Mouse (Mus musculus) limb, embryonic 10.5 days (tissue): ENCODE data around the gene Olfr1390. TPM values are rescaled to one million over a fixed set of nuclear protein-coding genes. Genes with fewer than 3 reads are reported as not detected.
"Not testable (repeated sequence)": the region's sequence is repeated elsewhere in the genome, so short reads cannot be mapped to it uniquely, and the experiment has no call there.

ENCODE experiments used
- DNase-seq: peaks from one replicate; pipeline ENCODE4 v3.0.0-alpha.2; 2017; ENCODE audit warnings: low spot score
- H3K27ac ChIP-seq: fragments of 300-500 bp; sonication (generic); 2 replicates; pipeline ENCODE4 v1.5.1; 2016; ENCODE audit warnings: mild to moderate bottlenecking
- H3K27me3 ChIP-seq: fragments of 300-500 bp; sonication (generic); 2 replicates; pipeline ENCODE4 v1.6.1; 2016; ENCODE audit warnings: low read depth, mild to moderate bottlenecking; ENCODE audit not compliant: poor library complexity, severe bottlenecking
- H3K36me3 ChIP-seq: fragments of 300-500 bp; sonication (generic); 2 replicates; pipeline ENCODE4 v1.6.1; 2016; ENCODE audit warnings: mild to moderate bottlenecking, moderate library complexity
- H3K4me1 ChIP-seq: fragments of 300-500 bp; sonication (generic); 2 replicates; pipeline ENCODE4 v1.6.1; 2016
- H3K4me3 ChIP-seq: fragments of 300-500 bp; sonication (generic); 2 replicates; pipeline ENCODE4 v1.5.1; 2016; ENCODE audit warnings: mild to moderate bottlenecking, moderate library complexity
- H3K9me3 ChIP-seq: fragments of 300-500 bp; sonication (generic); replicated peaks from 2 replicates; pipeline ENCODE4 v1.6.1; 2016; ENCODE audit warnings: mild to moderate bottlenecking
- WGBS: fragments of 180-500 bp; shearing (Covaris S2); methylation state at CpG from one replicate; pipeline ENCODE4 v1.1.7; 2016; 5-methylcytosine and 5-hydroxymethylcytosine counted together
- polyA plus RNA-seq: library from polyadenylated mRNA; unstranded; fragments of >200 nt; fragmentation: Nextera tagmentation; extraction: Ambion mirVana; gene quantifications from 2 replicates; pipeline ENCODE4 v1.2.1, GENCODE M21; 2016

The Olfr1390 gene
- polyA plus RNA-seq: not detected in 2 replicates

- H3K27me3 ChIP-seq: no peaks in the 10 kb centered on the region
- H3K36me3 ChIP-seq: no peaks in the 10 kb centered on the region
- no peak within 1 kb of the TSS for H3K4me3 ChIP-seq
- no peaks in the 10 kb centered on the region for H3K9me3 ChIP-seq
- WGBS: 94% methylated on average over 1 of the region's 1 CpGs
- no peak within 1 kb of the TSS for H3K27ac ChIP-seq
- no peak for DNase-seq
- no peaks in the 10 kb centered on the region for H3K4me1 ChIP-seq
Observed at GRCm38 (mm10) chr11:49334888-49335287, at the start of gene Olfr1390. TSS of gene Olfr1390 (plus strand) at chr11:49335188.

- no peaks in the 10 kb centered on the region for H3K36me3 ChIP-seq
- H3K4me1 ChIP-seq: no peaks in the 10 kb centered on the region
- H3K27me3 ChIP-seq: no peaks in the 10 kb centered on the region
- no peaks in the 10 kb centered on the region for H3K9me3 ChIP-seq
- WGBS: 82% methylated on average over 2 of the region's 2 CpGs
- DNase-seq: no peak
- no peak overlapping the region for H3K27ac ChIP-seq
- no peak overlapping the region for H3K4me3 ChIP-seq
Observed at GRCm38 (mm10) chr11:49287251-49287650, 47.7 kb upstream of the Olfr1390 start.

DNA sequence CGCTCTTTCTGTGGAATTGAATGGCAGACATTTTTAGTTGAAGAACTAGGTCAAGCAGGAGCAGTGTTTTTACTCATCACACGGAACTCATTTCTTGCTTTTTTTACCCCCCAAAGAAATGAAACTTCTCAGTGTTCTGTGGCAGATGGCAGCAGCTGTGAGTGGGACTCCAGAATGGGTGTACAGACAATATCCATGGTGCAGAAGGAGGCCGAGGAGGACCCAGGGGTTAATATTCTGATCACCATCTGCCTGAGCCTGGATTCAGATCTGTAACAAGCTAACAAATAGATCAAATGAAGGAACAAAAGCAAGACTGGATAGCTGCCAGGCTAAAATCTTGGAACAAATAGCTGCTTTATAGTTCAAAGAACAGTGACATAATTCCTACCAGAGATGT lies 42.2 kb upstream of the Olfr1390 start:
- H3K36me3 ChIP-seq: no peaks in the 10 kb centered on the region
- DNase-seq: no peak
- H3K27me3 ChIP-seq: no peaks in the 10 kb centered on the region
- no peaks in the 10 kb centered on the region for H3K9me3 ChIP-seq
- no peak overlapping the region for H3K27ac ChIP-seq
- no peaks in the 10 kb centered on the region for H3K4me1 ChIP-seq
- H3K4me3 ChIP-seq: no peak overlapping the region
- WGBS: 89% methylated on average over 3 of the region's 3 CpGs

- no peak within 1 kb of the TSS for H3K27ac ChIP-seq
- H3K4me1 ChIP-seq: no peaks in the 10 kb centered on the region
- no peaks in the 10 kb centered on the region for H3K9me3 ChIP-seq
- no peaks in the 10 kb centered on the region for H3K27me3 ChIP-seq
- no peaks in the 10 kb centered on the region for H3K36me3 ChIP-seq
- no peak within 1 kb of the TSS for H3K4me3 ChIP-seq
- DNase-seq: no peak
Observed at GRCm38 (mm10) chr11:49304441-49304840, 30.5 kb upstream of the Olfr1390 start, which contains the start of gene Olfr10. TSS of gene Olfr10 (plus strand) at chr11:49304741.

DNA sequence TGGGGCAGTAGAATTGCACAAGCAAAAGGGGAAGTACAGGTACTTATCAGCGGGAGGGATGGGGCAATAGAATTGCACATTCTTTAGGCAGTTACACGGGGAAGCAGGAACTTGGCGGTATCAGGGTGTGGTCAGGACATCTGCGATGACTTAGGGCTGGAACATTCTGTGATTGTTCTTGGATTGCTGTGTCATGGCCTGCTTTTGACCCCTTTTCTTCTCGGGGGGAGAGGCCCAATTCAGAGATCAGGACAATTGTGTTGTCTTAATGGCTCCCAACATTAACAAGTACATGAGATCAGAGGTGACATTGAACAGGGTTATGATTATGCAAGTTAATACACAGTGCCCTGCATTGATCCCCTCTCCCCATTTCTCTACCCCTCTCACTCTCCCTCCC lies 26.4 kb upstream of the Olfr1390 start:
- H3K27ac ChIP-seq, H3K27me3 ChIP-seq, H3K4me3 ChIP-seq, H3K9me3 ChIP-seq, H3K4me1 ChIP-seq, H3K36me3 ChIP-seq, DNase-seq: not testable (repeated sequence)
- WGBS: 88% methylated on average over 5 of the region's 5 CpGs

DNA sequence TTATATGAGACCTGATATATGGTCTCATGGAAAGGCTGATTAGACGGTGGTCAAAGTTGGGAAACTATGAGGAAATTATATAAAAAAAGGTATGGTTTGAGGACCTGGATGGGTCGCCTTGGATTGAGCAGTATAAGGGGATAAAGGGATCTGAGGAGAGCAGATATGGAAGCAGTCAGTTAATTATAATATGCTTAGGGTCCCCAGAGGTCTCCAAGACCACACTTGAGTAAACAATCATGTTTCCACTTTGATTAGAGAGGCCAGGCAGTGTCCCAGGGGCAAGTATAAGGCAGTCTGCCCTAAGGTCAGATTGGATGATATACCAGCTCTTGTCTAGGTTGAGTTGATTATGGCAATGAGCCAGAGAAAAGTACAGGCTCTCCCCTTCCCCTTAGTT lies 12.5 kb upstream of the Olfr1390 start, which contains the start of gene Olfr1391:
Gene Olfr1391 (plus strand): TSS at position 301 of the 400 bp plus-strand sequence.
- 82% methylated on average over 2 of the region's 2 CpGs for WGBS
- Histone ChIP-seq H3K27me3 (no peaks in the 10 kb centered on the region), H3K27ac (no peak within 1 kb of the TSS), H3K4me1 (no peaks in the 10 kb centered on the region), H3K9me3 (no peaks in the 10 kb centered on the region), H3K36me3 (no peaks in the 10 kb centered on the region), H3K4me3 (no peak within 1 kb of the TSS)
- no peak for DNase-seq

GRCm38 (mm10) chr11:49326726-49327125 lies 8.3 kb upstream of the Olfr1390 start:
- H3K27ac ChIP-seq: no peak overlapping the region
- DNase-seq: no peak
- no peak overlapping the region for H3K4me3 ChIP-seq
- H3K27me3 ChIP-seq: no peaks in the 10 kb centered on the region
- no peaks in the 10 kb centered on the region for H3K4me1 ChIP-seq
- no peaks in the 10 kb centered on the region for H3K9me3 ChIP-seq
- WGBS: 87% methylated on average over 3 of the region's 3 CpGs
- H3K36me3 ChIP-seq: no peaks in the 10 kb centered on the region

DNA sequence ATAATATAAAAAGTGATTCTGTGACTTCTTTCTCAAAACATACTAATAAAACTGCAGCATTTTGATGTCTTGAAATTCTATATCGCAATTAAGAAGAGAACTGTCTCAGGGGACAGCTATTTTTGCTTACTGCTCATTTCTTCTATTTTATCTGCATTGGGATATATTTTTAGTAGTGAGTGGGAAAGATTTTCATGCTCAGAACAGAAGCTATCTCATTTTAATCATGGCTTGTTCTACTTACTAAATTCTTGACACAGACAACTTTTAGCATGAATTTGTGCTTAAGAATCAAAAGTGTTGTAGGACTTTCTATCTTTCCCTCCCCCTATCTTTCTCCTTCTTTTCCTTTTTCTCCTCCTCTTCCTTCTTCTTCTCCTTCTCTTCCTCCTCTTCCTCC lies 5.3 kb upstream of the Olfr1390 start:
- Histone ChIP-seq H3K4me3 (no peak overlapping the region), H3K27ac (no peak overlapping the region), H3K4me1 (no peaks in the 10 kb centered on the region), H3K9me3 (no peaks in the 10 kb centered on the region), H3K36me3 (no peaks in the 10 kb centered on the region), H3K27me3 (no peaks in the 10 kb centered on the region)
- 74% methylated on average over 1 of the region's 1 CpGs for WGBS
- no peak for DNase-seq

GRCm38 (mm10) chr11:49337150-49337832 lies 2.3 kb downstream of the Olfr1390 start:
- 78% methylated on average over 4 of the region's 4 CpGs for WGBS
- DNase-seq: no peak
- Histone ChIP-seq H3K27me3 (no peaks in the 10 kb centered on the region), H3K9me3 (no peaks in the 10 kb centered on the region), H3K27ac (no peak overlapping the region), H3K36me3 (no peaks in the 10 kb centered on the region), H3K4me3 (no peak overlapping the region), H3K4me1 (no peaks in the 10 kb centered on the region)

DNA sequence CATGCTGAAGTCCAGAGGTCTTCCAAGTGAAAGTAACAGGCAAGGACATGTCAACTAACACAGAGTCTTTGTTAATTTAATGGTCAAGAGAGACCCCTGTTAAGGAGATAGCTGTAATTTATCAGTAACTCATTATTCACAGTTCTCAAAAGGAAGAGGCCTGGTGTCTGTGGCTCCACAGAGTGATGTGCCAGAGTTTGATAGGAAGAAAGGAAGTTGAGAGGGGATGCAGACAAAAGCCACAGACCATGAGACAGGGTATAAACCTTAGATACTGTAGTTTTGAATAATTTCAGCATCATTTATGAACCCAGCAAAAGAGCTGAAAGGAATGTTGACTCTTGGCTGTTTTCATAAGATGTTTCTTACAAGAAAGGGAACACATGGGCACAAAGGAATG lies 48.1 kb downstream of the Olfr1390 start:
- Histone ChIP-seq H3K4me1 (no peaks in the 10 kb centered on the region), H3K27ac (no peak overlapping the region), H3K27me3 (no peaks in the 10 kb centered on the region), H3K9me3 (no peaks in the 10 kb centered on the region), H3K4me3 (no peak overlapping the region), H3K36me3 (no peaks in the 10 kb centered on the region)
- no peak for DNase-seq

DNA sequence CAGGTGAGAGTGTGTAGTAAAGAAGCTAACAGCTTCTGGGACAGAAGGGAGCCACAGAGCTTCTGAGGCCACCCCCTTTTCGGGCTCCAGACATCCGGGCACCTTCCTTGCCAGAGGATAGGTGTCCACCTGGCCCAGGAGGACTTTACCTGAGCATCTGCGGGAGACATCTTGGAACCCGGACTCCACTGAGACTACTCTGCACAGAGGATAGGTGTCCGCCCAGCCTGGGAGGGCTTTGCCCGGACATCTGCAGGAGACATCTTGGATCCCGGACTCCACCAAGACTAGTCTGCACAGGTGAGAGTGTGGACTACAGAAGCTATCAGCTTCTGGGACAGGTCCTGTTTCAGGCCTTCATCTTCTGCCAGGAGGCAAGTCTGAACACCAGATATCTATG lies 51.1 kb downstream of the Olfr1390 start:
- WGBS: 94% methylated on average over 7 of the region's 7 CpGs
- DNase-seq, H3K4me1 ChIP-seq, H3K4me3 ChIP-seq, H3K27ac ChIP-seq, H3K36me3 ChIP-seq, H3K9me3 ChIP-seq, H3K27me3 ChIP-seq: not testable (repeated sequence)
